Mouse (Mus musculus): ENCODE measurements at regions not wholly inside any gene's neighbourhood (a gene's known extent, or its start where the extent isn't known, plus 50 kb on each side); places are given as distances from the start of the nearest gene placed in this dataset.

- no peak for DNase-seq (ENCODE audit: low read depth, low spot score)
Measured at GRCm38 (mm10) chr2:160421216-160421911, 54.5 kb upstream of the Mafb start.

GRCm38 (mm10) chr2:160424491-160424890, 57.6 kb upstream of the Mafb start:
- DNase-seq (ENCODE audit: low read depth, low spot score) = no peak

GRCm38 (mm10) chr2:160427431-160427830, 60.6 kb upstream of the Mafb start:
- DNase-seq (ENCODE audit: low read depth, low spot score) = no peak

GRCm38 (mm10) chr2:160433252-160433651, 66.4 kb upstream of the Mafb start:
- DNase-seq (ENCODE audit: low read depth, low spot score) = no peak

GRCm38 (mm10) chr2:160434701-160435100, 67.8 kb upstream of the Mafb start:
- DNase-seq (ENCODE audit: low read depth, low spot score) = no peak

GRCm38 (mm10) chr2:160435622-160436021, 68.8 kb upstream of the Mafb start:
- no peak for DNase-seq (ENCODE audit: low read depth, low spot score)

GRCm38 (mm10) chr2:160439028-160439427, 72.2 kb upstream of the Mafb start:
- no peak for DNase-seq (ENCODE audit: low read depth, low spot score)

- no peak for DNase-seq (ENCODE audit: low read depth, low spot score)
Measured at GRCm38 (mm10) chr2:160440236-160440635, 73.4 kb upstream of the Mafb start.

GRCm38 (mm10) chr2:160451057-160451456, 84.2 kb upstream of the Mafb start:
- no peak for DNase-seq (ENCODE audit: low read depth, low spot score)

- peak; percentile 30 for DNase-seq (ENCODE audit: low read depth, low spot score)
Measured at GRCm38 (mm10) chr2:160451481-160452238, 84.8 kb upstream of the Mafb start.

GRCm38 (mm10) chr2:160452239-160452530, 85.3 kb upstream of the Mafb start:
- no peak for DNase-seq (ENCODE audit: low read depth, low spot score)

GRCm38 (mm10) chr2:160452730-160453129, 85.9 kb upstream of the Mafb start:
- DNase-seq (ENCODE audit: low read depth, low spot score) = no peak

- DNase-seq (ENCODE audit: low read depth, low spot score) = no peak
Measured at GRCm38 (mm10) chr2:160455617-160456016, 88.8 kb upstream of the Mafb start.

- DNase-seq (ENCODE audit: low read depth, low spot score) = no peak
Measured at GRCm38 (mm10) chr2:160456681-160457080, 89.8 kb upstream of the Mafb start.

- no peak for DNase-seq (ENCODE audit: low read depth, low spot score)
Measured at GRCm38 (mm10) chr2:160471561-160471960, 104.7 kb upstream of the Mafb start.

GRCm38 (mm10) chr2:160476181-160476580, 109.3 kb upstream of the Mafb start:
- no peak for DNase-seq (ENCODE audit: low read depth, low spot score)

- DNase-seq (ENCODE audit: low read depth, low spot score) = no peak
Measured at GRCm38 (mm10) chr2:160479240-160479639, 112.4 kb upstream of the Mafb start.

GRCm38 (mm10) chr2:160485097-160485496, 118.2 kb upstream of the Mafb start:
- no peak for DNase-seq (ENCODE audit: low read depth, low spot score)

GRCm38 (mm10) chr2:160485515-160485914, 118.7 kb upstream of the Mafb start:
- no peak for DNase-seq (ENCODE audit: low read depth, low spot score)

GRCm38 (mm10) chr2:160499726-160500125, 132.9 kb upstream of the Mafb start:
- no peak for DNase-seq (ENCODE audit: low read depth, low spot score)

GRCm38 (mm10) chr2:160502901-160503300, 136.0 kb upstream of the Mafb start:
- DNase-seq (ENCODE audit: low read depth, low spot score) = no peak

- no peak for DNase-seq (ENCODE audit: low read depth, low spot score)
Measured at GRCm38 (mm10) chr2:160503597-160504393, 136.9 kb upstream of the Mafb start.

GRCm38 (mm10) chr2:160504394-160504657, 137.5 kb upstream of the Mafb start:
- DNase-seq (ENCODE audit: low read depth, low spot score) = no peak

All from brain, embryonic 18.5 days (tissue).